Mouse (Mus musculus) left cerebral cortex, adult 8-10 months (tissue): ENCODE results near the gene Cdh24. TPM values are rescaled to one million over a fixed set of nuclear protein-coding genes. Genes with fewer than 3 reads are reported as not detected.

ENCODE experiments used
- DNase-seq, 2 experiments: peaks; one replicate each; pipeline ENCODE4 v3.0.0; 2022; ENCODE audit warnings: low spot score in 2 of 2
- microRNA-seq, 2 experiments: library from miRNA; unstranded; fragments of <30 nt; microRNA quantifications; one replicate each; pipeline ENCODE4 v1.2.0; 2022
- total RNA-seq, 4 experiments: library from RNA; stranded (reverse); gene quantifications; 2 replicates each; pipeline ENCODE4 v1.2.4; 2022

Gene Cdh24
- total RNA-seq, 4 experiments from 2014 or later, result 7.5 to 8.1 (median 7.8) TPM

- no peak for DNase-seq
Measured at GRCm38 (mm10) chr14:54609245-54609644, 31.9 kb downstream of the Cdh24 start.

- DNase-seq, result no peak
Measured at GRCm38 (mm10) chr14:54607226-54607625, 33.9 kb downstream of the Cdh24 start.

GRCm38 (mm10) chr14:54605752-54606321 lies 35.3 kb downstream of the Cdh24 start, which contains the start of gene 4931414P19Rik:
4931414P19Rik (minus strand) TSS chr14:54605993.
- peak in 1 of 2 experiments; percentile 54 for DNase-seq

GRCm38 (mm10) chr14:54603686-54604085 lies 37.5 kb downstream of the Cdh24 start:
- DNase-seq, result no peak

- peak; percentile 84 to 96 for DNase-seq
Measured at GRCm38 (mm10) chr14:54603038-54603654, 38.0 kb downstream of the Cdh24 start.

- no peak for DNase-seq
Measured at GRCm38 (mm10) chr14:54602613-54603012, 38.6 kb downstream of the Cdh24 start.

- no peak for DNase-seq
Measured at GRCm38 (mm10) chr14:54601601-54602000, 39.6 kb downstream of the Cdh24 start.

GRCm38 (mm10) chr14:54597084-54597483 lies 44.1 kb downstream of the Cdh24 start:
- no peak for DNase-seq

GRCm38 (mm10) chr14:54594631-54595414 lies 46.3 kb downstream of the Cdh24 start:
- peak in 1 of 2 experiments; percentile 52 for DNase-seq

GRCm38 (mm10) chr14:54594055-54594454 lies 47.1 kb downstream of the Cdh24 start:
- DNase-seq, result no peak

- peak in 1 of 2 experiments; percentile 55 for DNase-seq
Measured at GRCm38 (mm10) chr14:54592319-54592934, 48.7 kb downstream of the Cdh24 start.

GRCm38 (mm10) chr14:54591056-54591455 lies 50.1 kb downstream of the Cdh24 start:
- DNase-seq, result no peak

GRCm38 (mm10) chr14:54583681-54584338 lies 57.4 kb downstream of the Cdh24 start:
- no peak for DNase-seq

- DNase-seq, result no peak
Measured at GRCm38 (mm10) chr14:54582536-54582935, 58.6 kb downstream of the Cdh24 start.

Small RNA genes lying within 50 kb of the gene (microRNA-seq; reads per million reads assigned to microRNA genes)
- 0 reads per million in 2 experiments for gene Mir686
- gene Mir6948, result 0 to 0.44 reads per million in 2 experiments

Other genes starting within 250 kb of the Cdh24 start
- 1 to 10 TPM; 1.1 to 7.5 (median 3.4) TPM for gene Slc7a7, start 223.6 kb downstream of the Cdh24 start, total RNA-seq
- gene Mrpl52, start 214.5 kb downstream of the Cdh24 start, total RNA-seq, result 100 to 1,000 TPM in 2 of 4 experiments, 10 to 100 TPM in 2; 71.6 to 109 (median 87.4) TPM
- gene Mmp14, start 209.8 kb downstream of the Cdh24 start, total RNA-seq, result 10 to 100 TPM in 3 of 4 experiments, 1 to 10 TPM in 1; 8.7 to 14.8 (median 11.9) TPM
- gene Lrp10, start 177.2 kb downstream of the Cdh24 start, total RNA-seq, result 10 to 100 TPM; 24.1 to 27.4 (median 25.8) TPM
- gene Rem2, start 165.3 kb downstream of the Cdh24 start, total RNA-seq, result 10 to 100 TPM; 11.7 to 18.2 (median 13.6) TPM
- gene Prmt5, start 123.8 kb downstream of the Cdh24 start, total RNA-seq, result 10 to 100 TPM; 50.0 to 58.5 (median 55.0) TPM
- gene Haus4, start 86.7 kb downstream of the Cdh24 start, total RNA-seq, result 1 to 10 TPM; 3.0 to 4.7 (median 3.4) TPM
- 1 to 10 TPM; 1.3 to 2.4 (median 1.7) TPM for gene Ajuba, start 63.8 kb downstream of the Cdh24 start, total RNA-seq
- gene 4931414P19Rik, start 35.4 kb downstream of the Cdh24 start, total RNA-seq, result 1 to 10 TPM; 4.7 to 6.3 (median 5.7) TPM
- 100 to 1,000 TPM; 151 to 185 (median 175) TPM for gene Psmb5, start 23.3 kb downstream of the Cdh24 start, total RNA-seq
- gene Psmb11, start 19.9 kb downstream of the Cdh24 start, total RNA-seq, result under 1 TPM in 3 of 4 experiments, not detected in 1; 0.14 to 0.63 (median 0.14) TPM
- gene Gm17606, start 412 bp downstream of the Cdh24 start, total RNA-seq, result not detected
- gene 1700123O20Rik, start 44.9 kb upstream of the Cdh24 start, total RNA-seq, result 10 to 100 TPM; 17.0 to 22.4 (median 19.2) TPM
- gene Acin1, start 45.6 kb upstream of the Cdh24 start, total RNA-seq, result 100 to 1,000 TPM; 154 to 188 (median 170) TPM
- not detected for gene Gm29776, start 57.5 kb upstream of the Cdh24 start, total RNA-seq
- not detected for gene Cebpe, start 70.8 kb upstream of the Cdh24 start, total RNA-seq
- gene Slc7a8, start 140.6 kb upstream of the Cdh24 start, total RNA-seq, result 10 to 100 TPM; 54.5 to 60.7 (median 58.5) TPM
- not detected for gene Rnf212b, start 172.8 kb upstream of the Cdh24 start, total RNA-seq
- gene Homez, start 229.6 kb upstream of the Cdh24 start, total RNA-seq, result 10 to 100 TPM; 22.5 to 34.9 (median 24.2) TPM
- 10 to 100 TPM; 20.6 to 24.9 (median 22.7) TPM for gene Ppp1r3e, start 236.2 kb upstream of the Cdh24 start, total RNA-seq
- gene Bcl2l2, start 242.0 kb upstream of the Cdh24 start, total RNA-seq, result 100 to 1,000 TPM; 127 to 134 (median 132) TPM
- gene Gm20521, start 242.1 kb upstream of the Cdh24 start, total RNA-seq, result 1 to 10 TPM in 3 of 4 experiments, not detected in 1; 1.5 to 6.7 (median 4.2) TPM